Mouse (Mus musculus): ENCODE results near the gene Rev3l. TPM values are rescaled to one million over a fixed set of nuclear protein-coding genes. Genes with fewer than 3 reads are reported as not detected.

Rev3l gene
- polyA plus RNA-seq, 1 experiment from 2014 or later: 14.9 TPM

GRCm38 (mm10) chr10:39733101-39733399 lies 1.1 kb downstream of the Rev3l start:
- no peaks in the 10 kb centered on the region for H3K9me3 ChIP-seq
- WGBS: under 1% methylated on average over 9 of the region's 9 CpGs
- no peaks in the 10 kb centered on the region for H3K36me3 ChIP-seq
- H3K4me2 ChIP-seq (replicated peaks): peak overlapping the region; percentile 79
- peaks cover 21% of the 10 kb centered on the region for H3K4me1 ChIP-seq
- peak overlapping the region; percentile 92 for H3K9ac ChIP-seq
- no peaks in the 10 kb centered on the region for H3K27me3 ChIP-seq
- peak overlapping the region; percentile 89 for H3K4me3 ChIP-seq
- ATAC-seq (ENCODE audit: low FRiP score, low read depth): no peak
- H3K27ac ChIP-seq: peak overlapping the region; percentile 99

- no peak for ATAC-seq (ENCODE audit: low FRiP score, low read depth)
- no peaks in the 10 kb centered on the region for H3K27me3 ChIP-seq
- H3K27ac ChIP-seq: no peak overlapping the region
- H3K36me3 ChIP-seq: no peaks in the 10 kb centered on the region
- 17% methylated on average over 10 of the region's 10 CpGs for WGBS
- peak overlapping the region; percentile 92 for H3K9ac ChIP-seq
- peak overlapping the region; percentile 79 for H3K4me2 ChIP-seq (replicated peaks)
- H3K9me3 ChIP-seq: no peaks in the 10 kb centered on the region
- peak overlapping the region; percentile 89 for H3K4me3 ChIP-seq
- peaks cover 21% of the 10 kb centered on the region for H3K4me1 ChIP-seq
Observed at GRCm38 (mm10) chr10:39733421-39733930, 1.6 kb downstream of the Rev3l start.

GRCm38 (mm10) chr10:39736187-39736586 lies 4.3 kb downstream of the Rev3l start:
- WGBS: 85% methylated on average over 4 of the region's 4 CpGs
- peaks cover 14% of the 10 kb centered on the region for H3K4me1 ChIP-seq
- H3K9me3 ChIP-seq: no peaks in the 10 kb centered on the region
- no peak for ATAC-seq (ENCODE audit: low FRiP score, low read depth)
- no peak overlapping the region for H3K4me3 ChIP-seq
- no peaks in the 10 kb centered on the region for H3K36me3 ChIP-seq
- H3K27me3 ChIP-seq: no peaks in the 10 kb centered on the region
- H3K4me2 ChIP-seq (replicated peaks): no peak overlapping the region
- no peak overlapping the region for H3K9ac ChIP-seq
- no peak overlapping the region for H3K27ac ChIP-seq

- no peak for ATAC-seq (ENCODE audit: low FRiP score, low read depth)
- Histone ChIP-seq H3K27me3 (no peaks in the 10 kb centered on the region), H3K27ac (no peak overlapping the region), H3K9ac (no peak overlapping the region), H3K4me1 (no peaks in the 10 kb centered on the region), H3K9me3 (no peaks in the 10 kb centered on the region), H3K4me3 (no peak overlapping the region), H3K36me3 (no peaks in the 10 kb centered on the region), H3K4me2 (replicated peaks) (no peak overlapping the region)
- 58% methylated on average over 4 of the region's 4 CpGs for WGBS
Observed at GRCm38 (mm10) chr10:39742057-39742456, 10.1 kb downstream of the Rev3l start.

- peaks cover 3% of the 10 kb centered on the region; the same call in 1 of the 2 replicates for H3K4me1 ChIP-seq
- H3K4me3 ChIP-seq: no peak overlapping the region
- H3K27me3 ChIP-seq: no peaks in the 10 kb centered on the region
- no peak for ATAC-seq (ENCODE audit: low FRiP score, low read depth)
- no peak overlapping the region for H3K9ac ChIP-seq
- WGBS: 83% methylated on average over 1 of the region's 1 CpGs
- H3K9me3 ChIP-seq: peaks cover 4% of the 10 kb centered on the region; the same call in 1 of the 2 replicates
- no peak overlapping the region for H3K4me2 ChIP-seq (replicated peaks)
- H3K36me3 ChIP-seq: peaks cover 9% of the 10 kb centered on the region; the same call in 1 of the 2 replicates
- no peak overlapping the region for H3K27ac ChIP-seq
Observed at GRCm38 (mm10) chr10:39764752-39765151, 32.8 kb downstream of the Rev3l start.

GRCm38 (mm10) chr10:39766702-39767101 lies 34.8 kb downstream of the Rev3l start:
- H3K4me1 ChIP-seq: peaks cover 3% of the 10 kb centered on the region; the same call in 1 of the 2 replicates
- WGBS: 88% methylated on average over 4 of the region's 4 CpGs
- H3K27me3 ChIP-seq: no peaks in the 10 kb centered on the region
- H3K9me3 ChIP-seq: no peaks in the 10 kb centered on the region
- no peak for ATAC-seq (ENCODE audit: low FRiP score, low read depth)
- no peak overlapping the region for H3K4me2 ChIP-seq (replicated peaks)
- no peak overlapping the region for H3K4me3 ChIP-seq
- 0 out of 2 replicates have a peak, but pooled peaks cover 5% of the 10 kb centered on the region for H3K36me3 ChIP-seq
- H3K9ac ChIP-seq: no peak overlapping the region
- H3K27ac ChIP-seq: no peak overlapping the region

- ATAC-seq (ENCODE audit: low FRiP score, low read depth): no peak
- WGBS: 83% methylated on average over 2 of the region's 2 CpGs
- Histone ChIP-seq H3K4me2 (replicated peaks) (no peak overlapping the region), H3K36me3 (no peaks in the 10 kb centered on the region), H3K4me3 (no peak overlapping the region), H3K9me3 (no peaks in the 10 kb centered on the region), H3K9ac (no peak overlapping the region), H3K27me3 (no peaks in the 10 kb centered on the region), H3K4me1 (peaks cover 11% of the 10 kb centered on the region), H3K27ac (no peak overlapping the region)
Observed at GRCm38 (mm10) chr10:39772259-39772658, 40.3 kb downstream of the Rev3l start.

- Histone ChIP-seq H3K9me3 (no peaks in the 10 kb centered on the region), H3K4me2 (replicated peaks) (no peak overlapping the region), H3K4me3 (no peak overlapping the region), H3K4me1 (peaks cover 13% of the 10 kb centered on the region), H3K9ac (no peak overlapping the region), H3K36me3 (no peaks in the 10 kb centered on the region), H3K27ac (no peak overlapping the region), H3K27me3 (no peaks in the 10 kb centered on the region)
- 65% methylated on average over 9 of the region's 9 CpGs for WGBS
- ATAC-seq (ENCODE audit: low FRiP score, low read depth): no peak
Observed at GRCm38 (mm10) chr10:39773940-39774726, 42.2 kb downstream of the Rev3l start.

- Histone ChIP-seq H3K9ac (no peak overlapping the region), H3K27ac (no peak overlapping the region), H3K36me3 (no peaks in the 10 kb centered on the region), H3K4me1 (peaks cover 12% of the 10 kb centered on the region; the same call in 1 of the 2 replicates), H3K4me2 (replicated peaks) (no peak overlapping the region), H3K9me3 (no peaks in the 10 kb centered on the region), H3K4me3 (no peak overlapping the region), H3K27me3 (no peaks in the 10 kb centered on the region)
- 85% methylated on average over 3 of the region's 3 CpGs for WGBS
- no peak for ATAC-seq (ENCODE audit: low FRiP score, low read depth)
Observed at GRCm38 (mm10) chr10:39776927-39777326, 45.0 kb downstream of the Rev3l start.

- H3K4me2 ChIP-seq (replicated peaks): no peak overlapping the region
- no peaks in the 10 kb centered on the region for H3K27me3 ChIP-seq
- H3K4me3 ChIP-seq: no peak overlapping the region
- no peaks in the 10 kb centered on the region for H3K9me3 ChIP-seq
- WGBS: 83% methylated on average over 4 of the region's 4 CpGs
- no peaks in the 10 kb centered on the region for H3K36me3 ChIP-seq
- no peak overlapping the region for H3K9ac ChIP-seq
- H3K27ac ChIP-seq: no peak overlapping the region
- ATAC-seq (ENCODE audit: low FRiP score, low read depth): no peak
- H3K4me1 ChIP-seq: peaks cover 12% of the 10 kb centered on the region; the same call in 1 of the 2 replicates
Observed at GRCm38 (mm10) chr10:39778305-39778704, 46.4 kb downstream of the Rev3l start.

GRCm38 (mm10) chr10:39785241-39785640 lies 53.3 kb downstream of the Rev3l start:
- no peak overlapping the region for H3K27ac ChIP-seq
- no peak for ATAC-seq (ENCODE audit: low FRiP score, low read depth)
- WGBS: 88% methylated on average over 3 of the region's 3 CpGs

GRCm38 (mm10) chr10:39793295-39793694 lies 61.4 kb downstream of the Rev3l start:
- WGBS: 92% methylated on average over 1 of the region's 1 CpGs
- Histone ChIP-seq H3K9me3 (no peaks in the 10 kb centered on the region), H3K4me3 (no peak overlapping the region), H3K27me3 (no peaks in the 10 kb centered on the region), H3K4me1 (no peaks in the 10 kb centered on the region), H3K9ac (no peak overlapping the region), H3K36me3 (peaks cover 24% of the 10 kb centered on the region), H3K4me2 (replicated peaks) (no peak overlapping the region), H3K27ac (no peak overlapping the region)
- no peak for ATAC-seq (ENCODE audit: low FRiP score, low read depth)

More at GRCm38 (mm10) chr10:39785241-39785640, 53.3 kb downstream of the Rev3l start:
- H3K4me3 ChIP-seq: no peak overlapping the region
- H3K4me2 ChIP-seq (replicated peaks): no peak overlapping the region
- H3K27me3 ChIP-seq: no peaks in the 10 kb centered on the region
- peaks cover 23% of the 10 kb centered on the region for H3K36me3 ChIP-seq
- no peaks in the 10 kb centered on the region for H3K9me3 ChIP-seq
- no peaks in the 10 kb centered on the region for H3K4me1 ChIP-seq
- no peak overlapping the region for H3K9ac ChIP-seq
